In genomic region chr10:128323516-128323915, GRCm38 (mm10) we compare ENCODE assay signal across 8 mouse cellular contexts. TPM values are rescaled to one million over a fixed set of nuclear protein-coding genes. Genes with fewer than 3 reads are reported as not detected.
DNase-seq lines count a peak whose midpoint lies in the region; ATAC-seq lines count a peak whose summit lies in the region.

No protein-coding gene starts in this region.

- intact Hi-C loops in heart, postnatal 14 days (cut with DNase I), result no loop called here
- intact Hi-C loops in gastrocnemius, postnatal 14 days (cut with DNase I; ENCODE audit: low total_unique reads), result no loop called here

- peak overlapping the region; percentile 92 for H3K4me2 ChIP-seq in heart, embryonic 11.5 days
- H3K4me2 ChIP-seq in forebrain, embryonic 16.5 days (ENCODE audit: low read length), result peak overlapping the region; percentile 73
- H3K4me2 ChIP-seq in liver, embryonic 16.5 days (ENCODE audit: low read depth, low read length), result peak overlapping the region; percentile 83

- 72% methylated on average over 8 of the region's 8 CpGs for WGBS in heart, embryonic 11.5 days (ENCODE audit: insufficient replicate concordance)
- WGBS in forebrain, embryonic 16.5 days, result 87% methylated on average over 8 of the region's 8 CpGs
- WGBS in liver, embryonic 16.5 days (ENCODE audit: insufficient replicate concordance), result 46% methylated on average over 8 of the region's 8 CpGs

- H3K9ac ChIP-seq in heart, embryonic 11.5 days (ENCODE audit: low read depth, low read length), result peak overlapping the region; percentile 99
- peak overlapping the region; percentile 99 for H3K9ac ChIP-seq in forebrain, embryonic 16.5 days (replicated peaks; ENCODE audit: low read depth, low read length)
- peak overlapping the region; percentile 93 for H3K9ac ChIP-seq in liver, embryonic 16.5 days (ENCODE audit: low read depth, low read length)

- no peaks in the 10 kb centered on the region for H3K9me3 ChIP-seq in heart, embryonic 11.5 days (replicated peaks; ENCODE audit: control insufficient read depth, low read length)
- no peaks in the 10 kb centered on the region for H3K9me3 ChIP-seq in forebrain, embryonic 16.5 days (ENCODE audit: control insufficient read depth, low read length)
- H3K9me3 ChIP-seq in liver, embryonic 16.5 days (replicated peaks; ENCODE audit: control insufficient read depth, low read length), result no peaks in the 10 kb centered on the region

- no peak for DNase-seq in heart, postnatal 14 days
- DNase-seq in CD4-positive, CD25-positive, alpha-beta regulatory T cell, adult 2 months (ENCODE audit: low read depth, low spot score), result peak; percentile 65
- no peak for DNase-seq in gastrocnemius, postnatal 14 days
- DNase-seq in adrenal gland, postnatal 36 days, result no peak
- no peak for DNase-seq in cerebellum, postnatal 25 days

- H3K36me3 ChIP-seq in heart, embryonic 11.5 days (ENCODE audit: control insufficient read depth, insufficient read depth, low read length), result peaks cover 28% of the 10 kb centered on the region
- H3K36me3 ChIP-seq in forebrain, embryonic 16.5 days (ENCODE audit: control insufficient read depth, insufficient read depth), result peaks cover 28% of the 10 kb centered on the region
- H3K36me3 ChIP-seq in liver, embryonic 16.5 days (ENCODE audit: control insufficient read depth, insufficient read depth), result peaks cover 35% of the 10 kb centered on the region

- H3K27me3 ChIP-seq in heart, embryonic 11.5 days (ENCODE audit: control insufficient read depth, insufficient read depth, low read length), result no peaks in the 10 kb centered on the region
- no peaks in the 10 kb centered on the region for H3K27me3 ChIP-seq in forebrain, embryonic 16.5 days (replicated peaks; ENCODE audit: control insufficient read depth, insufficient read depth, low read length)
- H3K27me3 ChIP-seq in liver, embryonic 16.5 days (ENCODE audit: control insufficient read depth, insufficient read depth, low read depth, low read length), result no peaks in the 10 kb centered on the region

- no peak overlapping the region for H3K27ac ChIP-seq in heart, embryonic 11.5 days (ENCODE audit: low read depth, low read length)
- H3K27ac ChIP-seq in forebrain, embryonic 16.5 days (ENCODE audit: low read length), result no peak overlapping the region
- no peak overlapping the region for H3K27ac ChIP-seq in liver, embryonic 16.5 days (ENCODE audit: low read length)

- H3K4me3 ChIP-seq in heart, embryonic 11.5 days (ENCODE audit: low read depth, low read length), result peak overlapping the region; percentile 91
- peak overlapping the region; percentile 99 for H3K4me3 ChIP-seq in forebrain, embryonic 16.5 days (replicated peaks; ENCODE audit: low read length)
- H3K4me3 ChIP-seq in liver, embryonic 16.5 days (ENCODE audit: low read depth, low read length), result peak overlapping the region; percentile 90

- ATAC-seq in heart, embryonic 11.5 days (replicated peaks; ENCODE audit: insufficient number of reproducible peaks, low FRiP score, low TSS enrichment), result no peak
- ATAC-seq in forebrain, embryonic 16.5 days, result no peak
- no peak for ATAC-seq in liver, embryonic 16.5 days (ENCODE audit: low read depth)

- peaks cover 12% of the 10 kb centered on the region; the same call in 1 of the 2 replicates for H3K4me1 ChIP-seq in heart, embryonic 11.5 days (ENCODE audit: control insufficient read depth, insufficient read depth, low read length)
- H3K4me1 ChIP-seq in forebrain, embryonic 16.5 days (replicated peaks; ENCODE audit: control insufficient read depth, insufficient read depth, low read length), result peaks cover 18% of the 10 kb centered on the region
- H3K4me1 ChIP-seq in liver, embryonic 16.5 days (ENCODE audit: control insufficient read depth, low read depth, low read length), result peaks cover 15% of the 10 kb centered on the region

RNA-seq across cellular contexts. Expression of gene Cnpy2, which starts 1.3 kb away (rescaled TPM):
- polyA plus RNA-seq in heart, embryonic 11.5 days (2014; fragmentation: Nextera tagmentation; extraction: Ambion mirVana), result 206 and 224 TPM in 2 replicates
- total RNA-seq in heart, postnatal 14 days (2021), result 10 to 100 TPM; 58.1 to 66.7 TPM
- 190 and 195 TPM in 2 replicates for polyA plus RNA-seq in forebrain, embryonic 16.5 days (2015; fragmentation: Nextera tagmentation; extraction: Ambion mirVana)
- polyA plus RNA-seq in liver, embryonic 16.5 days (2015; fragmentation: Nextera tagmentation; extraction: Ambion mirVana), result 86.6 and 92.8 TPM in 2 replicates
- 10 to 100 TPM; 47.2 to 55.8 TPM for total RNA-seq in gastrocnemius, postnatal 14 days (2021)
- 100 to 1,000 TPM; 170 to 204 TPM for total RNA-seq in adrenal gland, postnatal 36 days (2021)

RNA-seq across cellular contexts. Expression of gene Cs, which starts 14.0 kb away (rescaled TPM):
- 424 and 466 TPM in 2 replicates for polyA plus RNA-seq in heart, embryonic 11.5 days (2014; fragmentation: Nextera tagmentation; extraction: Ambion mirVana)
- 1,000 to 10,000 TPM; 1,195 to 1,221 TPM for total RNA-seq in heart, postnatal 14 days (2021)
- 247 and 259 TPM in 2 replicates for polyA plus RNA-seq in forebrain, embryonic 16.5 days (2015; fragmentation: Nextera tagmentation; extraction: Ambion mirVana)
- polyA plus RNA-seq in liver, embryonic 16.5 days (2015; fragmentation: Nextera tagmentation; extraction: Ambion mirVana), result 102 and 107 TPM in 2 replicates
- 100 to 1,000 TPM; 571 to 668 TPM for total RNA-seq in gastrocnemius, postnatal 14 days (2021)
- 100 to 1,000 TPM; 369 to 370 TPM for total RNA-seq in adrenal gland, postnatal 36 days (2021)

RNA-seq across cellular contexts. Expression of gene Pan2, which starts 20.4 kb away (rescaled TPM):
- polyA plus RNA-seq in heart, embryonic 11.5 days (2014; fragmentation: Nextera tagmentation; extraction: Ambion mirVana), result 25.9 and 27.7 TPM in 2 replicates
- 10 to 100 TPM; 13.2 to 13.7 TPM for total RNA-seq in heart, postnatal 14 days (2021)
- 27.8 and 28.5 TPM in 2 replicates for polyA plus RNA-seq in forebrain, embryonic 16.5 days (2015; fragmentation: Nextera tagmentation; extraction: Ambion mirVana)
- 13.2 and 14.8 TPM in 2 replicates for polyA plus RNA-seq in liver, embryonic 16.5 days (2015; fragmentation: Nextera tagmentation; extraction: Ambion mirVana)
- 1 to 10 TPM; 7.4 to 8.2 TPM for total RNA-seq in gastrocnemius, postnatal 14 days (2021)
- total RNA-seq in adrenal gland, postnatal 36 days (2021), result 10 to 100 TPM; 17.7 to 19.6 TPM

RNA-seq across cellular contexts. Expression of gene Il23a, which starts 25.0 kb away (rescaled TPM):
- 0.86 and 0.89 TPM in 2 replicates for polyA plus RNA-seq in heart, embryonic 11.5 days (2014; fragmentation: Nextera tagmentation; extraction: Ambion mirVana)
- under 1 TPM; 0.22 to 0.26 TPM for total RNA-seq in heart, postnatal 14 days (2021)
- 0.39 TPM in 1 of 2 replicates, not detected in the other for polyA plus RNA-seq in forebrain, embryonic 16.5 days (2015; fragmentation: Nextera tagmentation; extraction: Ambion mirVana)
- polyA plus RNA-seq in liver, embryonic 16.5 days (2015; fragmentation: Nextera tagmentation; extraction: Ambion mirVana), result 0.06 and 0.12 TPM in 2 replicates
- not detected for total RNA-seq in gastrocnemius, postnatal 14 days (2021)
- total RNA-seq in adrenal gland, postnatal 36 days (2021), result not detected

RNA-seq across cellular contexts. Expression of gene Coq10a, which starts 45.3 kb away (rescaled TPM):
- 12.6 and 14.0 TPM in 2 replicates for polyA plus RNA-seq in heart, embryonic 11.5 days (2014; fragmentation: Nextera tagmentation; extraction: Ambion mirVana)
- total RNA-seq in heart, postnatal 14 days (2021), result 100 to 1,000 TPM; 208 to 209 TPM
- polyA plus RNA-seq in forebrain, embryonic 16.5 days (2015; fragmentation: Nextera tagmentation; extraction: Ambion mirVana), result 32.2 and 32.7 TPM in 2 replicates
- 0.65 and 0.96 TPM in 2 replicates for polyA plus RNA-seq in liver, embryonic 16.5 days (2015; fragmentation: Nextera tagmentation; extraction: Ambion mirVana)
- 100 to 1,000 TPM; 257 to 331 TPM for total RNA-seq in gastrocnemius, postnatal 14 days (2021)
- 10 to 100 TPM; 70.3 to 83.5 TPM for total RNA-seq in adrenal gland, postnatal 36 days (2021)
